ENCODE assay signal across 19 mouse cellular contexts in the genomic region with DNA sequence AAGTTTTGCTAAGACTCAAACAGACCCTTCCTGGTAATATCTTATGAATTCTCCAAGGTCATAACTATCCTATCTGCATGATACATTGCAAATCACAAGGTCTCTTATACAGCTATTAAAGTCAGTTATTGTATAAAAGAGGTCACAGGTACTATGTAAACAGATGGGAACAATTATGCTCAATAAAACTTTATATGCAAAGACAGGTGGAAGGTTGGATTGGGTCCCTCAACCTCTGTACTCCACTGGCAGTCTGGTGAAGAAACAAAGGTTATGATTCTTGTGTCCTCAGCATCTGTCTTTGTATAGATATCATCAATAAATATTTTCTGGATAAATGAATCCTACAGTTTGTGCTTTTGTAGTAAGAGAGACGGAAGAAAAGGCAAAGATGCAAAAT.
DNase-seq lines count a peak whose midpoint lies in the region; ATAC-seq and TF ChIP-seq lines count a peak whose summit lies in the region.
"Had no signal": no experiment of that assay in that cellular context is flagged by ENCODE, and none has a peak within 500 bp of the region (broad histone marks: within the 10 kb centered on the region; RNA-seq: fewer than 3 reads in every experiment).

No protein-coding gene starts in this region.

- H3K36me3 ChIP-seq in intestine, embryonic 15.5 days: no peaks in the 10 kb centered on the region
- H3K36me3 ChIP-seq in macrophage (ENCODE audit: inconsistent target): no peaks in the 10 kb centered on the region
- no peaks in the 10 kb centered on the region for H3K36me3 ChIP-seq in small intestine, adult 2 months (ENCODE audit: control insufficient read depth, insufficient read depth, low read length)
- H3K36me3 ChIP-seq in liver, embryonic 12.5 days: no peaks in the 10 kb centered on the region
- H3K36me3 ChIP-seq: embryonic facial prominence, embryonic 12.5 days; embryonic facial prominence, embryonic 15.5 days; heart, embryonic 12.5 days; heart, embryonic 15.5 days had no signal

- no peak for DNase-seq in gastrocnemius, adult 2 months
- no peak for DNase-seq in gastrocnemius, adult 8-10 months (ENCODE audit: low spot score in 2 of 2)
- no peak for DNase-seq in heart, postnatal 14 days
- DNase-seq in right cerebral cortex, postnatal 36 days (ENCODE audit: low spot score in 2 of 2): no peak
- DNase-seq: heart, adult 18-20 months; heart, postnatal 4 days had no signal

- H3K27me3 ChIP-seq in intestine, embryonic 15.5 days (replicated peaks): no peaks in the 10 kb centered on the region
- no peaks in the 10 kb centered on the region for H3K27me3 ChIP-seq in small intestine, adult 2 months (ENCODE audit: control insufficient read depth, insufficient read depth, low read length)
- no peaks in the 10 kb centered on the region for H3K27me3 ChIP-seq in liver, embryonic 12.5 days (replicated peaks)
- H3K27me3 ChIP-seq: embryonic facial prominence, embryonic 12.5 days; embryonic facial prominence, embryonic 15.5 days; heart, embryonic 15.5 days had no signal

- no peak for TF ChIP-seq CTCF in gastrocnemius, adult 2 months (IDR thresholded peaks at IDR 0.05)
- TF ChIP-seq CTCF in small intestine, adult 2 months (IDR thresholded peaks at IDR 0.05; ENCODE audit: extremely low read depth, insufficient read length, insufficient replicate concordance, low read depth, low read length): no peak

- no peak overlapping the region for H3K4me2 ChIP-seq in intestine, embryonic 15.5 days (replicated peaks)
- H3K4me2 ChIP-seq in liver, embryonic 12.5 days: no peak overlapping the region
- H3K4me2 ChIP-seq: embryonic facial prominence, embryonic 12.5 days; embryonic facial prominence, embryonic 15.5 days; heart, embryonic 12.5 days; heart, embryonic 15.5 days; hindbrain, embryonic 14.5 days had no signal

- 89% methylated on average over 1 of the region's 1 CpGs for whole genome bisulfite sequencing in intestine, embryonic 15.5 days
- 89% methylated on average over 1 of the region's 1 CpGs for WGBS in macrophage (ENCODE audit: missing documents)
- 36% methylated on average over 1 of the region's 1 CpGs for WGBS in small intestine, adult 2 months
- 81% methylated on average over 1 of the region's 1 CpGs for WGBS in liver, embryonic 12.5 days (ENCODE audit: insufficient replicate concordance)

- TF ChIP-seq POLR2A in small intestine, adult 2 months (IDR thresholded peaks at IDR 0.05; ENCODE audit: low read depth, low read length): no peak

- peak overlapping the region; percentile 32; the same call in 1 of the 2 replicates for H3K4me3 ChIP-seq in gastrocnemius, adult 2 months
- no peak overlapping the region for H3K4me3 ChIP-seq in intestine, embryonic 15.5 days (replicated peaks)
- H3K4me3 ChIP-seq in macrophage (ENCODE audit: inconsistent target): no peak overlapping the region
- H3K4me3 ChIP-seq in small intestine, adult 2 months (ENCODE audit: low read depth, low read length): no peak overlapping the region
- H3K4me3 ChIP-seq in liver, embryonic 12.5 days: no peak overlapping the region
- H3K4me3 ChIP-seq: embryonic facial prominence, embryonic 12.5 days; embryonic facial prominence, embryonic 15.5 days; heart, embryonic 12.5 days; heart, embryonic 15.5 days had no signal

- peak; percentile 62 for ATAC-seq in intestine, embryonic 15.5 days
- no peak for ATAC-seq in liver, embryonic 12.5 days
- ATAC-seq: activated CD4-positive, CD25-positive, alpha-beta regulatory T cell, adult 4 months; forebrain, embryonic 14.5 days; hindbrain, postnatal 0 days had no signal

- H3K9me3 ChIP-seq in intestine, embryonic 15.5 days: no peaks in the 10 kb centered on the region
- H3K9me3 ChIP-seq in liver, embryonic 12.5 days (replicated peaks): no peaks in the 10 kb centered on the region
- H3K9me3 ChIP-seq: embryonic facial prominence, embryonic 12.5 days; embryonic facial prominence, embryonic 15.5 days; heart, embryonic 12.5 days; heart, embryonic 15.5 days had no signal

- intact Hi-C loops in gastrocnemius, adult 2 months (cut with DNase I): no loop called here
- intact Hi-C loops in heart, postnatal 14 days (cut with DNase I): no loop called here

- no peak overlapping the region for H3K9ac ChIP-seq in intestine, embryonic 15.5 days
- H3K9ac ChIP-seq in liver, embryonic 12.5 days: no peak overlapping the region
- H3K9ac ChIP-seq: embryonic facial prominence, embryonic 12.5 days; embryonic facial prominence, embryonic 15.5 days; forebrain, postnatal 0 days; heart, embryonic 12.5 days; heart, embryonic 15.5 days; hindbrain, embryonic 14.5 days had no signal

- peak overlapping the region; percentile 74 for H3K27ac ChIP-seq in gastrocnemius, adult 2 months
- H3K27ac ChIP-seq in intestine, embryonic 15.5 days: no peak overlapping the region
- peak overlapping the region; percentile 69 for H3K27ac ChIP-seq in macrophage
- peak overlapping the region; percentile 80 for H3K27ac ChIP-seq in small intestine, adult 2 months (ENCODE audit: insufficient read depth, low read depth, low read length)
- H3K27ac ChIP-seq in liver, embryonic 12.5 days: no peak overlapping the region
- H3K27ac ChIP-seq: embryonic facial prominence, embryonic 12.5 days; embryonic facial prominence, embryonic 15.5 days; heart, embryonic 15.5 days; hindbrain, embryonic 14.5 days; hindbrain, postnatal 0 days had no signal

- peaks cover 76% of the 10 kb centered on the region for H3K79me2 ChIP-seq in macrophage (ENCODE audit: inconsistent target)

- no peaks in the 10 kb centered on the region; the same call in 1 of the 2 replicates for H3K4me1 ChIP-seq in intestine, embryonic 15.5 days (replicated peaks)
- H3K4me1 ChIP-seq in small intestine, adult 2 months (ENCODE audit: control insufficient read depth, insufficient read depth, insufficient read length, low read length): peaks cover 18% of the 10 kb centered on the region; the same call in 1 of the 2 replicates
- H3K4me1 ChIP-seq in liver, embryonic 12.5 days: peaks cover 62% of the 10 kb centered on the region
- H3K4me1 ChIP-seq: embryonic facial prominence, embryonic 12.5 days; embryonic facial prominence, embryonic 15.5 days; heart, embryonic 12.5 days; heart, embryonic 15.5 days had no signal

Comparison
In these comparisons a context has a peak if more than half of its experiments do, and no peak if none do; other contexts are left out.
1. H3K27ac ChIP-seq: peak in gastrocnemius, adult 2 months (single experiment), macrophage (single experiment) and small intestine, adult 2 months (single experiment); none in intestine, embryonic 15.5 days (single experiment) and liver, embryonic 12.5 days (single experiment).